Mouse (Mus musculus): ENCODE data around the gene Pappa2. TPM values are rescaled to one million over a fixed set of nuclear protein-coding genes. Genes with fewer than 3 reads are reported as not detected.

Pappa2 gene
- not detected for polyA plus RNA-seq (2017; shearing (Covaris generic))

DNA sequence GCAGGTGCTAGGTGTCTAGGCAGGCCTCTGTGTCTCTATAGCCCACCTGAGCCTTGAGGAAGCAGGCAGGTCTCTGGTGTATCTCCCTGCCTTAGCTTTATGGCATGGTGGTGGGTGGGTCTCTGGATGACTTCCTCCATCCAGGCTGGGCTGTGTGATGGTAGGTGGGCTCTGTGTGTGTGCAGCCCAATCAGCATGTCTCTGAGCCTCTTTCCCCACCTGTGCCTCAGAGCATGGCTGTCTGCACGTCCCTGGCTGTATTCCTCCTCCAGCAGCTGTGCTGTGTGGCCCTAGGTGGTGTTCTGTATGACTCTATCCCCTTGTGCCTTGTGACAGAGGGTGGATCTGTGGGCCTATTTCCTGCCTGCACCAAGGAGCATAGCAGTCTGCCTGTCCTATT lies at the start of gene Pappa2:
Gene Pappa2, minus strand, starts transcription at position 101 of the 400 bp plus-strand sequence.

